Mouse (Mus musculus) kidney, adult 10 weeks (tissue): Measurements from ENCODE around the gene Acot3. TPM values are rescaled to one million over a fixed set of nuclear protein-coding genes. Genes with fewer than 3 reads are reported as not detected.

Source experiments
- polyA plus RNA-seq: library from polyadenylated mRNA; stranded (reverse); fragments of 350-450 nt; fragmentation: Illumina TruSeq; extraction: RNeasy Lipid Tissue Mini Kit (QIAGEN cat#74804); gene quantifications from one replicate; pipeline ENCODE4 v1.2.3, GENCODE M21; 2014; ENCODE audit warnings: low read depth, low replicate concordance

Gene Acot3
- polyA plus RNA-seq: 35.3 TPM

DNA sequence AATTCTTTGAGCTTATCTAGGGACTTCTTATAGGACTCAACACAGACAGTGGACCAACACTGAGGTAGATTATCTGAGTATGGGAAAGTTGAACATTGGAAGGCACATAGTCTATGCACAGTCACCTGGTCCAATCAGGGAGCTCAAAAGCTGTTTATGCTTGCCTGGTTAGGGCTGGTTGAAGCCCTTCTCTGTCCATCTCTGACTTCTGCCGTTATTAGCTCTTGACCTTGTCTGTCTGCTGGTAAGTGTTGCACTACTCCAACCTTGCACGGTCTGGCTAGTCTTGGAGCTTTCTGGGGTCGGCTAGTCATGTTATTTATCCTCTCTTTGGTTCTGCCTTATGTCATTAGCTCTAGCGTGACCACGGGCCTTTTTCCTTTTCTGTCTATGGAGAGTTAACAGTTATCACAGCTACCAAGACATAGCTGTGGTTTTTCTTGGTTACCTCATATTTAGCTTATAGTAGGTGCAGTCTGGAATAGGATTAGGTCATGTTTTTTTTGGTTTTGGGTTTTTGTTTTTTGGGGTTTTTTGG lies at the start of gene Acot3:
Acot3 (plus strand) TSS at position 208 of the 538 bp plus-strand sequence.

DNA sequence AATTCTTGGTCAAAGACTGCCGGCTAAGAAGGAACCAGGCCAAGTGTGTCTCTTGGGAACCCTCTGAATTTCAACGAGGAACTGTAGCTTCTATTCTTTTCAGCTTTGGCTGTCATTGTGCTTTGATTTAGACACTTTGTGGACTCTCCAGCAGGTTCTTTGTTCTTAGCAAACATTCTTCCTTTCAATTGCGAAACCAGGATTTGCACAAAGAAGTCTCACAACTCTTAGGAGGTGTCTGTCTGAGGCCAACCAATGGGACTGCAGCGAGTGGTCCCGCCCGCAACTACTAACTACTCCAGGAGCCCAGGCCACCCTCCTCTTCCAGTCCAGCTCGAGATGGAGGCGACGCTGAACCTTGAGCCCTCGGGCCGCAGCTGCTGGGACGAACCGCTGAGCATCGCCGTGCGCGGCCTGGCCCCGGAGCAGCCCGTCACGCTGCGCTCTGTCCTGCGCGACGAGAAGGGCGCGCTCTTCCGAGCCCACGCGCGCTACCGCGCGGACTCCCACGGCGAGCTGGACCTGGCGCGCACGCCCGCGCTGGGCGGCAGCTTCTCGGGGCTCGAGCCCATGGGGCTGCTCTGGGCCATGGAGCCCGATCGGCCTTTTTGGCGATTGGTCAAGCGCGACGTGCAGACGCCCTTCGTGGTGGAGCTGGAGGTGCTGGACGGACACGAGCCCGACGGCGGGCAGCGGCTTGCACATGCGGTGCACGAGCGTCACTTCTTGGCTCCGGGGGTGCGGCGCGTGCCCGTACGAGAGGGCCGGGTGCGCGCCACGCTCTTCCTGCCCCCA lies 42.6 kb upstream of the Acot3 start, which contains the start of gene Acot1:
Acot1 (plus strand) TSS at position 320 of the 795 bp plus-strand sequence.

DNA sequence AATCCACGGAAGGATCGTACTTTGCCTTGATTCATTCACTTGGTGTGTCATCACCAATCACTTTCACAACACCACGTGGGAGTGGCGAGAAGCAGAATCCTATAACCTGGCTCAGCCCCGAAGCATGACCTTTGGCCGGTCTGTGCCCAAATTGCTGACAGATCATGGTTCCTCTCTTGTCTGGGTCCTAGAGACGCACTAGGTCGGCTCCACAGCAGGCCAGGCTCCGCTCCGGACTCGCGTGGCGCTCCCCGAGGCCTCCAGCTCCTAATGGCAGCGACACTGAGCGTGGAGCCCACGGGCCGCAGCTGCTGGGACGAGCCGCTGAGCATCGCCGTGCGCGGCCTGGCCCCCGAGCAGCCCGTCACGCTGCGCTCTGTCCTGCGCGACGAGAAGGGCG lies 13.7 kb upstream of the Acot3 start, which contains the start of gene Acot4:
Acot4 (plus strand) TSS at position 139 of the 400 bp plus-strand sequence.

DNA sequence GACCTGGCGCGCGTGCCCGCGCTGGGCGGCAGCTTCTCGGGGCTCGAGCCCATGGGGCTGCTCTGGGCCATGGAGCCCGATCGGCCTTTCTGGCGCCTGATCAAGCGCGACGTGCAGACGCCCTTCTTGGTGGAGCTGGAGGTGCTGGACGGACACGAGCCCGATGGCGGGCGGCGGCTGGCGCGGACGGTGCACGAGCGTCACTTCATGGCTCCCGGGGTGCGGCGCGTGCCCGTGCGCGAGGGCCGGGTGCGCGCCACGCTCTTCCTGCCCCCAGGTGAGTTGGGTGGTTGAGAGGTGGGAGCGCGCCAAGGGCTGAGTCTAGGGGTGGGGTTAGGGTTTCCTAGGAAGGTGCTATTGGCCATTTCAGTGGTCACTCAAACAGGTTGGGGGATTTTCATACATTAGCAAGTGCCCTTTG lies 13.2 kb upstream of the Acot3 start, which contains the start of gene Gm49366:
Gm49366 (plus strand) TSS at position 245 of the 421 bp plus-strand sequence.

DNA sequence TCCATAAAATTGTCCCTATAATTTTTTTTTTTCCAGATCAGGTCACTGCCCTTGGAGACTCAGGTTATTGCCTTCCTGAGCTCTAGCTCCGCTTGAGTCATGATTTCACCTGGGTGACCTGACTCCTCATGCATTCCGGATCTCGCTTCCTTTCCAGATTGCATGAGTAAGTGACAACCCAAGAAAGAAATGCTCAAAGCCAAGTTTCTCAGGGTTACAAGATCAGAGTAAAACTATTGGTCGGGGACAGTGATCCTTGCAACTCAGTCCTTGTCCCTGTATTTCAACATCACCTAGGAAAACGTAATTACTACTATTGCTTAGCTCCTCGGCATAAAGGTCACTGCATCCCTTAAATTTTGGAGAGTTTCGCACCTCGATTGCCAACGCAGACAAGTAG lies 17.0 kb downstream of the Acot3 start, which contains the start of gene Acot5:
Acot5 (plus strand) TSS at position 340 of the 400 bp plus-strand sequence.

DNA sequence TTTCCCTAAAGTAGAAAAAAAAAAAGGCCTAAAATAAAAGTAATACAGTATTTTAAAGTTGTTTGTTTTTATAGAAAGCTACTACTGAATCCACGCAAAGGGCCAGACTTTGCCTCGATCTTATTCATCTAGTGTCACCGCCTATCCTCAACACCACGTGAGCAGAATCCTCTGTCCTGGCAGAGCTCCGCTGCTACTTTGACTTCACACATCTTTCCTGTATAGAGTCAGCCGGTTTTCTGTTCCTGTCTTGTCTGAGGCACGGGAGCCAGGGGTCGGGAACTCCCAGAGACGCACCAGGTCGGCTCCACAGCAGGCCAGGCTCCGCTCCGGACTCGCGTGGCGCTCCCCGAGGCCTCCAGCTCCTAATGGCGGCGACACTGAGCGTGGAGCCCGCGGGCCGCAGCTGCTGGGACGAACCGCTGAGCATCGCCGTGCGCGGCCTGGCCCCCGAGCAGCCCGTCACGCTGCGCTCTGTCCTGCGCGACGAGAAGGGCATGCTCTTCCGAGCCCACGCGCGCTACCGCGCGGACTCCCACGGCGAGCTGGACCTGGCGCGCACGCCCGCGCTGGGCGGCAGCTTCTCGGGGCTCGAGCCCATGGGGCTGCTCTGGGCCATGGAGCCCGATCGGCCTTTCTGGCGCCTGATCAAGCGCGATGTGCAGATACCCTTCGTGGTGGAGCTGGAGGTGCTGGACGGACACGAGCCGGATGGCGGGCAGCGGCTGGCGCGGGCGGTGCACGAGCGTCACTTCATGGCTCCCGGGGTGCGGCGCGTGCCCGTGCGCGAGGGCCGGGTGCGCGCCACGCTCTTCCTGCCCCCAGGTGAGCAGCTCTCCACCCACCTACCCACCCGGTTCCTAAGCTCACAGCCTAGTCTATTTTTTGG lies 48.9 kb downstream of the Acot3 start, which contains the start of gene Acot6:
Acot6 (plus strand) TSS at position 51 of the 889 bp plus-strand sequence.

Other genes starting within 250 kb of the Acot3 start
- gene Numb, start 130.2 kb upstream of the Acot3 start, polyA plus RNA-seq: 32.0 TPM
- 1.5 TPM for gene Riox1, start 101.5 kb upstream of the Acot3 start, polyA plus RNA-seq
- gene Heatr4, start 67.3 kb upstream of the Acot3 start, polyA plus RNA-seq: not detected
- 10.3 TPM for gene Acot2, start 64.3 kb upstream of the Acot3 start, polyA plus RNA-seq
- 174 TPM for gene Acot1, start 42.7 kb upstream of the Acot3 start, polyA plus RNA-seq
- gene Acot4, start 13.8 kb upstream of the Acot3 start, polyA plus RNA-seq: 81.8 TPM
- gene Gm49366, start 13.2 kb upstream of the Acot3 start, polyA plus RNA-seq: not detected
- not detected for gene Acot5, start 17.2 kb downstream of the Acot3 start, polyA plus RNA-seq
- 21.5 TPM for gene Acot6, start 48.5 kb downstream of the Acot3 start, polyA plus RNA-seq
- gene Dnal1, start 62.2 kb downstream of the Acot3 start, polyA plus RNA-seq: 10.8 TPM
- gene Pnma1, start 96.3 kb downstream of the Acot3 start, polyA plus RNA-seq: not detected
- gene Elmsan1, start 166.7 kb downstream of the Acot3 start, polyA plus RNA-seq: 4.6 TPM
- 199 TPM for gene Ptgr2, start 233.1 kb downstream of the Acot3 start, polyA plus RNA-seq